Mouse (Mus musculus) embryonic facial prominence, embryonic 14.5 days (tissue): ENCODE data around the gene 2510002D24Rik. TPM values are rescaled to one million over a fixed set of nuclear protein-coding genes. Genes with fewer than 3 reads are reported as not detected.
"Not testable (repeated sequence)": the region's sequence is repeated elsewhere in the genome, so short reads cannot be mapped to it uniquely, and the experiment has no call there.

Source experiments
- ATAC-seq: fragments of 200-750 bp; cut with Nextera tagmentation; 2 replicates; pipeline ENCODE4 v1.8.0; 2017; ENCODE audit warnings: low read depth, moderate number of reproducible peaks, moderate TSS enrichment
- DNase-seq: peaks from one replicate; pipeline ENCODE4 v3.0.0-alpha.2; 2015; ENCODE audit warnings: low spot score
- H3K27ac ChIP-seq: fragments of 300-500 bp; sonication (generic); replicated peaks from 2 replicates; pipeline ENCODE4 v1.5.1; 2014; ENCODE audit warnings: low read depth, mild to moderate bottlenecking, low read length, moderate library complexity
- H3K27me3 ChIP-seq: fragments of 300-500 bp; sonication (generic); replicated peaks from 2 replicates; pipeline ENCODE4 v1.6.1; 2014; ENCODE audit warnings: low read length; ENCODE audit not compliant: control insufficient read depth, insufficient read depth
- H3K36me3 ChIP-seq: fragments of 300-500 bp; sonication (generic); 2 replicates; pipeline ENCODE4 v1.6.1; 2014; ENCODE audit warnings: low read length, mixed read lengths; ENCODE audit not compliant: control insufficient read depth, insufficient read depth
- H3K4me1 ChIP-seq: fragments of 300-500 bp; sonication (generic); 2 replicates; pipeline ENCODE4 v1.6.1; 2014; ENCODE audit warnings: antibody characterized with exemption, low read length; ENCODE audit not compliant: control insufficient read depth, insufficient read depth
- H3K4me2 ChIP-seq: fragments of 300-500 bp; sonication (generic); 2 replicates; pipeline ENCODE4 v1.6.1; 2014; ENCODE audit warnings: low read depth, mild to moderate bottlenecking, low read length, moderate library complexity, mixed read lengths
- H3K4me3 ChIP-seq: fragments of 300-500 bp; sonication (generic); 2 replicates; pipeline ENCODE4 v1.5.1; 2014; ENCODE audit warnings: low read depth, mild to moderate bottlenecking, low read length
- H3K9ac ChIP-seq: fragments of 300-500 bp; sonication (generic); 2 replicates; pipeline ENCODE4 v1.6.1; 2014; ENCODE audit warnings: low read depth, mild to moderate bottlenecking, low read length, moderate library complexity, mixed read lengths
- H3K9me3 ChIP-seq: fragments of 300-500 bp; sonication (generic); 2 replicates; pipeline ENCODE4 v1.6.1; 2016; ENCODE audit warnings: low read length; ENCODE audit not compliant: control insufficient read depth
- WGBS: fragments of 180-500 bp; shearing (Covaris S2); extraction: QIAGEN DNeasy Blood & Tissue Kit; methylation state at CpG from one replicate; pipeline ENCODE4 v1.1.7; 2014; 5-methylcytosine and 5-hydroxymethylcytosine counted together
- polyA plus RNA-seq: library from polyadenylated mRNA; unstranded; fragments of >200 nt; fragmentation: Nextera tagmentation; extraction: Ambion mirVana; gene quantifications from 2 replicates; pipeline ENCODE4 v1.2.1, GENCODE M21; 2014

Gene 2510002D24Rik
- polyA plus RNA-seq, 1 experiment from 2014 or later, result 20.1 TPM

GRCm38 (mm10) chr16:18833486-18833885 lies 2.9 kb upstream of the 2510002D24Rik start:
- ATAC-seq, result no peak
- no peaks in the 10 kb centered on the region for H3K27me3 ChIP-seq
- no peak for DNase-seq

GRCm38 (mm10) chr16:18836073-18836467 lies 308 bp upstream of the 2510002D24Rik start:
- Histone ChIP-seq H3K4me3 (peak overlapping the region; percentile 85), H3K36me3 (peaks cover 53% of the 10 kb centered on the region), H3K27me3 (no peaks in the 10 kb centered on the region), H3K9me3 (no peaks in the 10 kb centered on the region), H3K4me1 (peaks cover 5% of the 10 kb centered on the region; the same call in 1 of the 2 replicates), H3K27ac (no peak overlapping the region), H3K4me2 (peak overlapping the region; percentile 75), H3K9ac (peak overlapping the region; percentile 92)
- WGBS, result 25% methylated on average over 3 of the region's 3 CpGs
- DNase-seq (no peak), ATAC-seq (peak; percentile 30)

More at GRCm38 (mm10) chr16:18833486-18833885, 2.9 kb upstream of the 2510002D24Rik start:
- Histone ChIP-seq H3K4me3 (no peak overlapping the region), H3K4me2 (no peak overlapping the region), H3K9ac (no peak overlapping the region), H3K4me1 (peaks cover 5% of the 10 kb centered on the region; the same call in 1 of the 2 replicates), H3K9me3 (no peaks in the 10 kb centered on the region), H3K36me3 (peaks cover 70% of the 10 kb centered on the region), H3K27ac (no peak overlapping the region)
- 72% methylated on average over 2 of the region's 2 CpGs for WGBS

- no peak for DNase-seq
- Histone ChIP-seq H3K4me3 (no peak overlapping the region), H3K4me1 (peaks cover 5% of the 10 kb centered on the region; the same call in 1 of the 2 replicates), H3K27ac (no peak overlapping the region), H3K9ac (no peak overlapping the region), H3K4me2 (no peak overlapping the region), H3K9me3 (no peaks in the 10 kb centered on the region), H3K36me3 (peaks cover 30% of the 10 kb centered on the region), H3K27me3 (no peaks in the 10 kb centered on the region)
- 96% methylated on average over 4 of the region's 4 CpGs for WGBS
- no peak for ATAC-seq
Measured at GRCm38 (mm10) chr16:18838346-18838745, 2.0 kb downstream of the 2510002D24Rik start.

GRCm38 (mm10) chr16:18846301-18846820 lies 10.0 kb downstream of the 2510002D24Rik start:
- no peak overlapping the region for H3K27ac ChIP-seq
- no peak overlapping the region for H3K4me3 ChIP-seq
- H3K36me3 ChIP-seq, result no peaks in the 10 kb centered on the region
- H3K4me2 ChIP-seq, result no peak overlapping the region
- DNase-seq, result no peak
- no peak overlapping the region for H3K9ac ChIP-seq
- no peaks in the 10 kb centered on the region for H3K4me1 ChIP-seq
- H3K9me3 ChIP-seq, result no peaks in the 10 kb centered on the region
- 86% methylated on average over 15 of the region's 15 CpGs for WGBS
- no peaks in the 10 kb centered on the region for H3K27me3 ChIP-seq
- ATAC-seq, result no peak

- ATAC-seq, result not testable (repeated sequence)
- WGBS, result 93% methylated on average over 14 of the region's 17 CpGs
Measured at GRCm38 (mm10) chr16:18849521-18850190, 13.3 kb downstream of the 2510002D24Rik start.

GRCm38 (mm10) chr16:18858551-18858950 lies 22.2 kb downstream of the 2510002D24Rik start:
- no peaks in the 10 kb centered on the region for H3K36me3 ChIP-seq
- H3K27me3 ChIP-seq, result no peaks in the 10 kb centered on the region
- no peak overlapping the region for H3K27ac ChIP-seq
- peak; percentile 9 for DNase-seq
- no peak overlapping the region for H3K4me2 ChIP-seq
- H3K9me3 ChIP-seq, result no peaks in the 10 kb centered on the region
- H3K9ac ChIP-seq, result no peak overlapping the region
- ATAC-seq, result no peak
- no peaks in the 10 kb centered on the region for H3K4me1 ChIP-seq
- H3K4me3 ChIP-seq, result no peak overlapping the region

More at GRCm38 (mm10) chr16:18849521-18850190, 13.3 kb downstream of the 2510002D24Rik start:
- H3K27me3 ChIP-seq, H3K4me2 ChIP-seq, H3K9ac ChIP-seq, H3K4me1 ChIP-seq, DNase-seq, H3K9me3 ChIP-seq, H3K27ac ChIP-seq, H3K36me3 ChIP-seq, H3K4me3 ChIP-seq: not testable (repeated sequence)

GRCm38 (mm10) chr16:18860186-18860585 lies 23.8 kb downstream of the 2510002D24Rik start:
- ATAC-seq (no peak), DNase-seq (no peak)
- no peaks in the 10 kb centered on the region for H3K9me3 ChIP-seq
- H3K4me1 ChIP-seq, result no peaks in the 10 kb centered on the region
- no peak overlapping the region for H3K9ac ChIP-seq
- 45% methylated on average over 1 of the region's 1 CpGs for WGBS
- no peak overlapping the region for H3K4me2 ChIP-seq
- no peaks in the 10 kb centered on the region for H3K36me3 ChIP-seq
- H3K27me3 ChIP-seq, result no peaks in the 10 kb centered on the region
- H3K4me3 ChIP-seq, result no peak overlapping the region
- no peak overlapping the region for H3K27ac ChIP-seq

GRCm38 (mm10) chr16:18870495-18870894 lies 34.1 kb downstream of the 2510002D24Rik start:
- H3K4me1 ChIP-seq, H3K4me2 ChIP-seq, H3K9ac ChIP-seq, H3K27ac ChIP-seq, H3K4me3 ChIP-seq, H3K27me3 ChIP-seq, ATAC-seq, DNase-seq: not testable (repeated sequence)
- Histone ChIP-seq H3K9me3 (peaks cover 11% of the 10 kb centered on the region; the same call in 1 of the 2 replicates), H3K36me3 (peaks cover 40% of the 10 kb centered on the region)
- 90% methylated on average over 1 of the region's 1 CpGs for WGBS

GRCm38 (mm10) chr16:18876091-18876441 lies 39.7 kb downstream of the 2510002D24Rik start:
- Histone ChIP-seq H3K4me1 (0 out of 2 replicates have a peak, but pooled peaks cover 4% of the 10 kb centered on the region), H3K4me3 (peak overlapping the region; percentile 89), H3K4me2 (peak overlapping the region; percentile 84), H3K27me3 (no peaks in the 10 kb centered on the region), H3K27ac (peak overlapping the region; percentile 94), H3K9me3 (no peaks in the 10 kb centered on the region), H3K36me3 (peaks cover 42% of the 10 kb centered on the region), H3K9ac (peak overlapping the region; percentile 87)
- WGBS, result 1% methylated on average over 17 of the region's 17 CpGs
- ATAC-seq (no peak), DNase-seq (no peak)
